Mouse (Mus musculus) stomach, postnatal 0 days (tissue): Measurements from ENCODE around the gene Cacng6. TPM values are rescaled to one million over a fixed set of nuclear protein-coding genes. Genes with fewer than 3 reads are reported as not detected.
A peak's percentile ranks its signal among the peaks of the same experiment; 100 is the strongest.

ENCODE experiments used
- ATAC-seq: fragments of 200-750 bp; cut with Nextera tagmentation; 2 replicates; pipeline ENCODE4 v1.8.0; 2017; ENCODE audit not compliant: low FRiP score, low TSS enrichment
- DNase-seq: peaks from one replicate; pipeline ENCODE4 v3.0.0-alpha.2; 2016; ENCODE audit warnings: low spot score
- H3K27ac ChIP-seq: fragments of 300-500 bp; sonication (generic); replicated peaks from 2 replicates; pipeline ENCODE4 v1.5.1; 2014; ENCODE audit warnings: mild to moderate bottlenecking, control low read depth
- H3K27me3 ChIP-seq: fragments of 300-500 bp; sonication (generic); 2 replicates; pipeline ENCODE4 v1.6.1; 2014; ENCODE audit warnings: low read length; ENCODE audit not compliant: control insufficient read depth, insufficient read depth
- H3K36me3 ChIP-seq: fragments of 300-500 bp; sonication (generic); 2 replicates; pipeline ENCODE4 v1.6.1; 2014; ENCODE audit warnings: low read length, mixed read lengths; ENCODE audit not compliant: control insufficient read depth, insufficient read depth
- H3K4me1 ChIP-seq: fragments of 300-500 bp; sonication (generic); replicated peaks from 2 replicates; pipeline ENCODE4 v1.6.1; 2014; ENCODE audit warnings: antibody characterized with exemption; ENCODE audit not compliant: control insufficient read depth, insufficient read depth
- H3K4me2 ChIP-seq: fragments of 300-500 bp; sonication (generic); replicated peaks from 2 replicates; pipeline ENCODE4 v1.6.1; 2014; ENCODE audit warnings: low read depth, mild to moderate bottlenecking, control low read depth, moderate library complexity
- H3K4me3 ChIP-seq: fragments of 300-500 bp; sonication (generic); 2 replicates; pipeline ENCODE4 v1.5.1; 2014; ENCODE audit warnings: low read depth, low read length, control low read depth
- H3K9ac ChIP-seq: fragments of 300-500 bp; sonication (generic); 2 replicates; pipeline ENCODE4 v1.6.1; 2014; ENCODE audit warnings: mild to moderate bottlenecking, low read length, control low read depth, mixed read lengths
- H3K9me3 ChIP-seq: fragments of 300-500 bp; sonication (generic); 2 replicates; pipeline ENCODE4 v1.6.1; 2016; ENCODE audit warnings: low read length; ENCODE audit not compliant: control insufficient read depth
- CTCF ChIP-seq: IDR thresholded peaks from 2 replicates; pipeline ENCODE4 v1.5.1; 2016; ENCODE audit warnings: antibody characterized with exemption, low read depth, mild to moderate bottlenecking, moderate library complexity
- EP300 ChIP-seq: optimal IDR thresholded peaks from 2 replicates; pipeline ENCODE3; 2016; ENCODE audit warnings: antibody characterized with exemption
- WGBS: fragments of 180-500 bp; shearing (Covaris S2); extraction: QIAGEN DNeasy Blood & Tissue Kit; methylation state at CpG from one replicate; pipeline ENCODE4 v1.1.7; 2014; 5-methylcytosine and 5-hydroxymethylcytosine counted together
- polyA plus RNA-seq: library from polyadenylated mRNA; unstranded; fragments of >200 nt; fragmentation: Nextera tagmentation; extraction: Ambion mirVana; gene quantifications from 2 replicates; pipeline ENCODE4 v1.2.1, GENCODE M21; 2015

Cacng6 gene
- 0.22 and 0.39 TPM in 2 replicates for polyA plus RNA-seq

DNA sequence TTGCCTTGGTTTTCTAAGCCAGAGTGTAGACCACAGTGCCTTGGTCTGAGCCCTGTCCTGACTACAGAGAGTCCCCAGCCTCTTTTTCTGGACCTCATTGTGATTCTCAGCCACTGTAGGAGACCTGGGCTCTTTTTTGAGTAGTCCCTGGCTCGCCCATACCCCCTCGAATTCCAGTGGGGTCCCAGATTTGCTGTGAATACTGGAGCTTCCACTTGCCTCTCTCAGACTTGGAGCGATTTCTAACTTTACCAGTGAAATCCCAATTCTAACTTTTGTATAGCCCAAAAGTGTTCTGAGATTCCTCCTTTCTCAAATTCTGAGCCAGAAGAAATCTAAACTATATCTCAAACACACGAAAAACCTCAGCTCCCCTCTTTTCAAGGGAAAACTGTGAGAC, at the start of gene Cacng6:
Gene Cacng6 (plus strand): TSS at position 301 of the 400 bp plus-strand sequence.
- Histone ChIP-seq H3K27me3 (peaks cover 3% of the 10 kb centered on the region; the same call in 1 of the 2 replicates), H3K36me3 (no peaks in the 10 kb centered on the region), H3K4me3 (peak within 1 kb of the TSS; percentile 8; the same call in 1 of the 2 replicates), H3K27ac (no peak within 1 kb of the TSS), H3K9ac (no peak within 1 kb of the TSS), H3K4me1 (no peaks in the 10 kb centered on the region), H3K4me2 (peak within 1 kb of the TSS; percentile 20), H3K9me3 (no peaks in the 10 kb centered on the region)
- no peak for TF ChIP-seq CTCF
- 51% methylated on average over 4 of the region's 4 CpGs for WGBS
- no peak for DNase-seq
- ATAC-seq, result no peak

DNA sequence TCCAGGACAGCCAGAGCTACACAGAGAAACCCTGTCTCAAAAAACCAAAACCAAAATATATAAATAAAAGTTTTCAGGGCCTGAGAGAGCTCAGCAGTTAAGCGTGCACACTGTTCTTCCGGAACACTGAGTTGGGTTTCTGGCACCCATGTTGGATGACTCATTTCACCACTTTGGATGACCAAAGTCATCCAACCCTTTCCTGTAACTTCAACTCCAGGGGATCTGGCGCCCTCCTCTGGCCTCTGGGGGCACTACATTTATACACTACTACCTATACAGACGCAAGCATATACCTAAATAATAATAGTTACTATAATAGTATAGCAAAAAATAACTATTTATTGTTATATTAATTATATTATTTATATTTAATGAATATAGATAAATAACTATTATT, 47.2 kb upstream of the Cacng6 start:
- Histone ChIP-seq H3K4me2 (no peak overlapping the region), H3K36me3 (no peaks in the 10 kb centered on the region), H3K9ac (no peak overlapping the region), H3K9me3 (no peaks in the 10 kb centered on the region), H3K27ac (no peak overlapping the region), H3K27me3 (no peaks in the 10 kb centered on the region), H3K4me1 (no peaks in the 10 kb centered on the region), H3K4me3 (no peak overlapping the region)
- DNase-seq (peak; percentile 61), ATAC-seq (peak; percentile 38; the same call in 1 of the 2 replicates)
- TF ChIP-seq CTCF (peak; percentile 72), EP300 (no peak)
- 38% methylated on average over 4 of the region's 4 CpGs for WGBS

GRCm38 (mm10) chr7:3382123-3382522, 41.9 kb upstream of the Cacng6 start:
- Histone ChIP-seq H3K36me3 (no peaks in the 10 kb centered on the region), H3K27ac (no peak overlapping the region), H3K4me3 (no peak overlapping the region), H3K9ac (no peak overlapping the region), H3K4me1 (no peaks in the 10 kb centered on the region), H3K9me3 (no peaks in the 10 kb centered on the region), H3K4me2 (no peak overlapping the region), H3K27me3 (no peaks in the 10 kb centered on the region)
- ATAC-seq, result no peak
- 82% methylated on average over 9 of the region's 9 CpGs for WGBS
- DNase-seq, result no peak
- TF ChIP-seq EP300 (no peak), CTCF (no peak)

- no peaks in the 10 kb centered on the region for H3K9me3 ChIP-seq
- WGBS, result 89% methylated on average over 5 of the region's 5 CpGs
- no peak overlapping the region for H3K4me2 ChIP-seq
- no peak overlapping the region for H3K27ac ChIP-seq
- H3K36me3 ChIP-seq, result no peaks in the 10 kb centered on the region
- TF ChIP-seq EP300, result no peak
- no peak for TF ChIP-seq CTCF
- no peak for ATAC-seq
- no peaks in the 10 kb centered on the region for H3K4me1 ChIP-seq
- no peak overlapping the region for H3K4me3 ChIP-seq
- DNase-seq, result no peak
- no peak overlapping the region for H3K9ac ChIP-seq
- no peaks in the 10 kb centered on the region for H3K27me3 ChIP-seq
These were observed 39.1 kb upstream of the Cacng6 start for GRCm38 (mm10) chr7:3384807-3385319.

DNA sequence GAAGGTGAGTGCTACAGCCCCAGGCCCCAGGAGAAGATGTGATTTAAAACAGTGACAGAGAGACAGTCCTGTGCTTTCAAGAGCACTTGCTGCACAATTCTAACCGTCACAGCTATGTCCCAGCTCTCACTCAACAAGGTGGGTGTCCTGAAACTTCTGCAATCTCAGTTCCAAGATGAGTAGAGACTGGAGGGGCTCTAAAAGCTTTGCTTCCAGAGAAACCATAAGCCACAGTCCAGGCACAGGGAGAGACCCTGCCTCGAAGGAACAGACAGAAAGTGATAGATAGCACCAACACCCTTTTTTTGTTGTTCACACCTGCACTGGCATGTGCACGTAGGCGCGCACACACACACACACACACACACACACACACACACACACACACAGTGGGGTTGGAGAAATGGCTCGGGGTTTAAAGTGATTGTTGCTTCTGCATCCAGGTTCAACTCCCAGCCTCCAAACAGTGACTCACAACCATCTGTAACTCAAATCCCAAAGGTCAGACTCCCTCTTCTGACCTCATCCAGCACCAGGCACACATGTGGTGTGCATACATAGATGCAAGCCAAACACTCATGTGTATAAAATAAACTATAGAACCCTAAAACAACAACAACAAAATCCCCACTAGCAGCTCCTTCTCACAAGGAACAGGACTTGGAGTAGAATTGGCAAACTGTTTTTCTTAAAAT, 37.8 kb upstream of the Cacng6 start:
- DNase-seq, result no peak
- no peaks in the 10 kb centered on the region for H3K36me3 ChIP-seq

GRCm38 (mm10) chr7:3387761-3388160, 36.2 kb upstream of the Cacng6 start:
- Histone ChIP-seq H3K27me3 (no peaks in the 10 kb centered on the region), H3K36me3 (no peaks in the 10 kb centered on the region), H3K4me1 (no peaks in the 10 kb centered on the region), H3K27ac (no peak overlapping the region), H3K4me2 (no peak overlapping the region), H3K9me3 (no peaks in the 10 kb centered on the region), H3K4me3 (no peak overlapping the region), H3K9ac (no peak overlapping the region)
- 84% methylated on average over 18 of the region's 18 CpGs for WGBS
- ATAC-seq (no peak), DNase-seq (no peak)
- no peak for TF ChIP-seq CTCF
- TF ChIP-seq EP300, result no peak

More for the DNA sequence above, 37.8 kb upstream of the Cacng6 start:
- Histone ChIP-seq H3K27ac (no peak overlapping the region), H3K9me3 (no peaks in the 10 kb centered on the region), H3K4me1 (no peaks in the 10 kb centered on the region), H3K4me2 (no peak overlapping the region), H3K4me3 (no peak overlapping the region), H3K27me3 (no peaks in the 10 kb centered on the region), H3K9ac (no peak overlapping the region)
- TF ChIP-seq CTCF (no peak), EP300 (no peak)
- ATAC-seq, result no peak
- WGBS, result 69% methylated on average over 6 of the region's 6 CpGs
